ENCODE assay signal across 12 mouse cellular contexts in the genomic region with DNA sequence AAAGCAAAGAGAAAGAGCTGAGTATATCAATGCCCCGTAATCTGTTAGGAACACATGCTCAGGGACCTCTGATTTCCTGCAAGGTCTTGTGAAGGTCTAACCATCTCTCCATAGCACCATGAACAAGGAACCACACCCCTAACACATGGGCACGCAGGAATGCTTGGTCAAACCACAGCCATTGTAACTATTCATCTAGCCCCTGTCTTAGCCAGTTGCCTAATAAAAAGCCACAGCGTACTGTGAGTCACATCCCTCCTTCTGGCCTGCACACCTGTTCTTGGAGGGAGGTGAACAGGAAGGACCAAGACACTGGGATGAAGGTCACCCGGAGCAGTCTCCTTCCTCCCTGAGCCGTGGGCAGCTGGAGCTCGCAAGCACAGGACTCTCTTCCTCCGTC.
"Had no signal": no experiment of that assay in that cellular context is flagged by ENCODE, and none has a peak within 500 bp of the region (broad histone marks: within the 10 kb centered on the region; RNA-seq: fewer than 3 reads in every experiment).

No protein-coding gene starts in this region.

- H3K27ac ChIP-seq: kidney, postnatal 0 days; limb, embryonic 15.5 days; liver, embryonic 12.5 days; midbrain, embryonic 10.5 days; neural tube, embryonic 12.5 days had no signal

- H3K9me3 ChIP-seq: limb, embryonic 15.5 days; liver, embryonic 12.5 days; midbrain, embryonic 10.5 days; neural tube, embryonic 12.5 days had no signal

- H3K4me1 ChIP-seq: liver, embryonic 12.5 days; midbrain, embryonic 10.5 days; neural tube, embryonic 12.5 days had no signal

- H3K9ac ChIP-seq: limb, embryonic 15.5 days; liver, embryonic 12.5 days; lung, embryonic 14.5 days; neural tube, embryonic 12.5 days had no signal

- H3K36me3 ChIP-seq: limb, embryonic 15.5 days; liver, embryonic 12.5 days; midbrain, embryonic 10.5 days; neural tube, embryonic 12.5 days had no signal

- H3K4me2 ChIP-seq: limb, embryonic 15.5 days; liver, embryonic 12.5 days; lung, embryonic 14.5 days; neural tube, embryonic 12.5 days had no signal

- H3K4me3 ChIP-seq: limb, embryonic 15.5 days; liver, embryonic 12.5 days; midbrain, embryonic 10.5 days; neural tube, embryonic 12.5 days had no signal

- H3K27me3 ChIP-seq: limb, embryonic 15.5 days; neural tube, embryonic 12.5 days had no signal

- DNase-seq: kidney, postnatal 36 days; lung, embryonic 14.5 days; lung, postnatal 10 days; lung, postnatal 4 days; midbrain, embryonic 14.5 days; thymus, adult 2 months; thymus, postnatal 25 days had no signal

- ATAC-seq: liver, embryonic 12.5 days had no signal
